ENCODE assay signal across 18 mouse cellular contexts in genomic region chr12:98834879-98835278, GRCm38 (mm10).
"Had no signal": no experiment of that assay in that cellular context is flagged by ENCODE, and none has a peak within 500 bp of the region (broad histone marks: within the 10 kb centered on the region; RNA-seq: fewer than 3 reads in every experiment).

No protein-coding gene starts in this region.

- H3K9me3 ChIP-seq: liver, embryonic 13.5 days; midbrain, embryonic 12.5 days; neural tube, embryonic 13.5 days; stomach, embryonic 15.5 days had no signal

- H3K4me2 ChIP-seq: liver, embryonic 13.5 days; midbrain, embryonic 12.5 days; neural tube, embryonic 13.5 days; stomach, embryonic 15.5 days had no signal

- ATAC-seq: inflammation-experienced regulatory T-cells, adult 6 months; intestine, postnatal 0 days; midbrain, embryonic 16.5 days had no signal

- H3K4me3 ChIP-seq: layer of hippocampus, adult 2 months; liver, embryonic 13.5 days; midbrain, embryonic 12.5 days; myocyte; neural tube, embryonic 13.5 days; stomach, embryonic 15.5 days had no signal

- H3K4me1 ChIP-seq: liver, embryonic 13.5 days; midbrain, embryonic 12.5 days; neural tube, embryonic 13.5 days; stomach, embryonic 15.5 days had no signal

- H3K36me3 ChIP-seq: liver, embryonic 13.5 days; stomach, embryonic 15.5 days had no signal

- H3K27ac ChIP-seq: kidney, postnatal 0 days; layer of hippocampus, adult 2 months; liver, embryonic 13.5 days; macrophage; midbrain, embryonic 12.5 days; neural tube, embryonic 13.5 days; stomach, embryonic 15.5 days had no signal

- H3K27me3 ChIP-seq: liver, embryonic 13.5 days; midbrain, embryonic 12.5 days; neural tube, embryonic 13.5 days; stomach, embryonic 15.5 days had no signal

- DNase-seq: kidney, adult 2 months; kidney, postnatal 25 days; layer of hippocampus, adult 9-11 months; liver, embryonic 13.5 days; retina, postnatal 1 day; right cerebral cortex, postnatal 25 days; spleen, adult 18-20 months; thymus, postnatal 25 days had no signal

- H3K9ac ChIP-seq: liver, embryonic 13.5 days; midbrain, embryonic 12.5 days; neural tube, embryonic 13.5 days; stomach, embryonic 15.5 days had no signal
